In genomic region chr3:96284457-96284856, GRCm38 (mm10) we compare ENCODE assay signal across 9 mouse cellular contexts. TPM values are rescaled to one million over a fixed set of nuclear protein-coding genes. Genes with fewer than 3 reads are reported as not detected.
A peak's percentile ranks its signal among the peaks of the same experiment; 100 is the strongest.
DNase-seq lines count a peak whose midpoint lies in the region; ATAC-seq and TF ChIP-seq lines count a peak whose summit lies in the region.
"Had no signal": no experiment of that assay in that cellular context is flagged by ENCODE, and none has a peak within 500 bp of the region (broad histone marks: within the 10 kb centered on the region; RNA-seq: fewer than 3 reads in every experiment).

No protein-coding gene starts in this region.

- peaks cover 58% of the 10 kb centered on the region for H3K27me3 ChIP-seq in hindbrain, embryonic 10.5 days (ENCODE audit: insufficient read depth, poor library complexity, severe bottlenecking)
- peaks cover 13% of the 10 kb centered on the region for H3K27me3 ChIP-seq in hindbrain, embryonic 16.5 days (replicated peaks; ENCODE audit: control insufficient read depth, insufficient read depth, low read length)
- H3K27me3 ChIP-seq in E14TG2a.4 (ENCODE audit: insufficient read depth, low read length): peaks cover 3% of the 10 kb centered on the region; the same call in 1 of the 2 replicates
- no peaks in the 10 kb centered on the region for H3K27me3 ChIP-seq in stomach, embryonic 14.5 days (ENCODE audit: control insufficient read depth, insufficient read depth, low read length)

- no peaks in the 10 kb centered on the region for H3K36me3 ChIP-seq in hindbrain, embryonic 10.5 days
- no peaks in the 10 kb centered on the region for H3K36me3 ChIP-seq in hindbrain, embryonic 16.5 days (ENCODE audit: control insufficient read depth, insufficient read depth, low read length)
- H3K36me3 ChIP-seq in E14TG2a.4 (ENCODE audit: insufficient read depth, low read length): no peaks in the 10 kb centered on the region
- no peaks in the 10 kb centered on the region for H3K36me3 ChIP-seq in stomach, embryonic 14.5 days (ENCODE audit: control insufficient read depth, insufficient read depth, low read length)

- ATAC-seq in hindbrain, embryonic 16.5 days: no peak
- ATAC-seq in stomach, embryonic 14.5 days (ENCODE audit: insufficient number of reproducible peaks, insufficient read depth, low FRiP score, low read depth): no peak

- peak; percentile 21 for DNase-seq in hindbrain, embryonic 10.5 days (ENCODE audit: low spot score)
- DNase-seq in embryo, embryonic 11 days: peak; percentile 75
- DNase-seq in kidney, postnatal 36 days: peak; percentile 29 to 56
- DNase-seq in cerebellum, adult 8-10 months: no peak
- no peak for DNase-seq in frontal cortex, postnatal 10 days (ENCODE audit: low spot score in 2 of 2)

- H3K4me1 ChIP-seq in hindbrain, embryonic 10.5 days (replicated peaks): peaks cover 20% of the 10 kb centered on the region
- no peaks in the 10 kb centered on the region for H3K4me1 ChIP-seq in hindbrain, embryonic 16.5 days (ENCODE audit: control insufficient read depth, insufficient read depth, low read depth, low read length)
- H3K4me1 ChIP-seq in E14TG2a.4 (replicated peaks; ENCODE audit: low read depth, low read length): peaks cover 36% of the 10 kb centered on the region
- H3K4me1 ChIP-seq in stomach, embryonic 14.5 days (ENCODE audit: control insufficient read depth, insufficient read depth, low read length): 0 out of 2 replicates have a peak, but pooled peaks cover 4% of the 10 kb centered on the region

- no peak overlapping the region for H3K27ac ChIP-seq in hindbrain, embryonic 10.5 days
- no peak overlapping the region for H3K27ac ChIP-seq in hindbrain, embryonic 16.5 days (ENCODE audit: low read depth, low read length)
- no peak overlapping the region for H3K27ac ChIP-seq in stomach, embryonic 14.5 days (ENCODE audit: low read length)

- WGBS in hindbrain, embryonic 10.5 days: 21% methylated on average over 4 of the region's 4 CpGs
- WGBS in hindbrain, embryonic 16.5 days: 19% methylated on average over 4 of the region's 4 CpGs
- 18% methylated on average over 4 of the region's 4 CpGs for WGBS in stomach, embryonic 14.5 days

- H3K4me2 ChIP-seq in hindbrain, embryonic 16.5 days (ENCODE audit: low read length): no peak overlapping the region
- 0 out of 2 replicates have a peak overlapping the region, but pooled peaks have one; percentile 1 for H3K4me2 ChIP-seq in stomach, embryonic 14.5 days (replicated peaks; ENCODE audit: low read depth, low read length)

- no peak overlapping the region for H3K9ac ChIP-seq in hindbrain, embryonic 16.5 days (ENCODE audit: low read depth, low read length)
- H3K9ac ChIP-seq in stomach, embryonic 14.5 days (replicated peaks; ENCODE audit: low read depth, low read length): no peak overlapping the region

- TF ChIP-seq CTCF in E14TG2a.4 (conservative IDR thresholded peaks at IDR 0.05; ENCODE audit: low read length): peak; percentile 44

- H3K9me3 ChIP-seq in hindbrain, embryonic 10.5 days: no peaks in the 10 kb centered on the region
- H3K9me3 ChIP-seq in hindbrain, embryonic 16.5 days (ENCODE audit: control insufficient read depth, low read length): no peaks in the 10 kb centered on the region
- H3K9me3 ChIP-seq in E14TG2a.4 (ENCODE audit: low read length): peaks cover 11% of the 10 kb centered on the region
- H3K9me3 ChIP-seq in stomach, embryonic 14.5 days (ENCODE audit: control insufficient read depth, low read depth, low read length): no peaks in the 10 kb centered on the region

- H3K4me3 ChIP-seq in hindbrain, embryonic 10.5 days: peak overlapping the region; percentile 13; the same call in 1 of the 2 replicates
- no peak overlapping the region for H3K4me3 ChIP-seq in hindbrain, embryonic 16.5 days (ENCODE audit: low read length)
- no peak overlapping the region for H3K4me3 ChIP-seq in E14TG2a.4 (replicated peaks; ENCODE audit: low read length)
- H3K4me3 ChIP-seq in stomach, embryonic 14.5 days (ENCODE audit: low read depth, low read length): no peak overlapping the region

RNA-seq across cellular contexts. Expression of gene Fcgr1, which starts 9.3 kb away (rescaled TPM):
- polyA plus RNA-seq in hindbrain, embryonic 10.5 days (2016; fragmentation: Nextera tagmentation; extraction: Ambion mirVana): 1.7 and 1.9 TPM in 2 replicates
- 1.7 and 2.3 TPM in 2 replicates for polyA plus RNA-seq in hindbrain, embryonic 16.5 days (2015; fragmentation: Nextera tagmentation; extraction: Ambion mirVana)
- polyA plus RNA-seq in stomach, embryonic 14.5 days (2014; fragmentation: Nextera tagmentation; extraction: Ambion mirVana): 3.0 and 3.8 TPM in 2 replicates

RNA-seq across cellular contexts. Expression of gene Hist2h2bb, which starts 14.9 kb away (rescaled TPM):
- polyA plus RNA-seq in hindbrain, embryonic 10.5 days (2016; fragmentation: Nextera tagmentation; extraction: Ambion mirVana): 9.4 and 9.7 TPM in 2 replicates
- 1.5 and 2.1 TPM in 2 replicates for polyA plus RNA-seq in hindbrain, embryonic 16.5 days (2015; fragmentation: Nextera tagmentation; extraction: Ambion mirVana)
- 20.5 and 23.7 TPM in 2 replicates for polyA plus RNA-seq in stomach, embryonic 14.5 days (2014; fragmentation: Nextera tagmentation; extraction: Ambion mirVana)

RNA-seq across cellular contexts. Expression of gene Hist2h3b, which starts 16.0 kb away (rescaled TPM):
- polyA plus RNA-seq in hindbrain, embryonic 10.5 days (2016; fragmentation: Nextera tagmentation; extraction: Ambion mirVana): 49.7 and 51.9 TPM in 2 replicates
- polyA plus RNA-seq in hindbrain, embryonic 16.5 days (2015; fragmentation: Nextera tagmentation; extraction: Ambion mirVana): 8.1 and 8.4 TPM in 2 replicates
- polyA plus RNA-seq in stomach, embryonic 14.5 days (2014; fragmentation: Nextera tagmentation; extraction: Ambion mirVana): 68.9 and 80.2 TPM in 2 replicates

RNA-seq across cellular contexts. Expression of gene Hist2h4, which starts 21.3 kb away (rescaled TPM):
- polyA plus RNA-seq in hindbrain, embryonic 10.5 days (2016; fragmentation: Nextera tagmentation; extraction: Ambion mirVana): 6.8 and 13.6 TPM in 2 replicates
- polyA plus RNA-seq in hindbrain, embryonic 16.5 days (2015; fragmentation: Nextera tagmentation; extraction: Ambion mirVana): 2.8 and 3.1 TPM in 2 replicates
- 9.6 and 15.0 TPM in 2 replicates for polyA plus RNA-seq in stomach, embryonic 14.5 days (2014; fragmentation: Nextera tagmentation; extraction: Ambion mirVana)

RNA-seq across cellular contexts. Expression of gene Hist2h3c1, which starts 38.0 kb away (rescaled TPM):
- polyA plus RNA-seq in hindbrain, embryonic 10.5 days (2016; fragmentation: Nextera tagmentation; extraction: Ambion mirVana): 0.42 and 0.56 TPM in 2 replicates
- polyA plus RNA-seq in hindbrain, embryonic 16.5 days (2015; fragmentation: Nextera tagmentation; extraction: Ambion mirVana): 0.21 and 0.47 TPM in 2 replicates
- polyA plus RNA-seq in stomach, embryonic 14.5 days (2014; fragmentation: Nextera tagmentation; extraction: Ambion mirVana): 1.4 and 3.0 TPM in 2 replicates
- polyA plus RNA-seq: spleen, adult 2 months had no signal

Comparison
In these comparisons a context has a peak if more than half of its experiments do, and no peak if none do; other contexts are left out.
1. DNase-seq: peak in hindbrain, embryonic 10.5 days (single experiment), embryo, embryonic 11 days (single experiment) and kidney, postnatal 36 days (2 of 2); none in cerebellum, adult 8-10 months (single experiment) and frontal cortex, postnatal 10 days (0 of 2).